Mouse (Mus musculus) lung, adult 18-20 months (tissue): ENCODE measurements at regions not wholly inside any gene's neighbourhood (a gene's known extent, or its start where the extent isn't known, plus 50 kb on each side); places are given as distances from the start of the nearest gene placed in this dataset.

ENCODE experiments used
- DNase-seq, 2 experiments: peaks; one replicate each; pipeline ENCODE4 v3.0.0; 2022; ENCODE audit warnings: mixed read lengths in 2 of 2

DNA sequence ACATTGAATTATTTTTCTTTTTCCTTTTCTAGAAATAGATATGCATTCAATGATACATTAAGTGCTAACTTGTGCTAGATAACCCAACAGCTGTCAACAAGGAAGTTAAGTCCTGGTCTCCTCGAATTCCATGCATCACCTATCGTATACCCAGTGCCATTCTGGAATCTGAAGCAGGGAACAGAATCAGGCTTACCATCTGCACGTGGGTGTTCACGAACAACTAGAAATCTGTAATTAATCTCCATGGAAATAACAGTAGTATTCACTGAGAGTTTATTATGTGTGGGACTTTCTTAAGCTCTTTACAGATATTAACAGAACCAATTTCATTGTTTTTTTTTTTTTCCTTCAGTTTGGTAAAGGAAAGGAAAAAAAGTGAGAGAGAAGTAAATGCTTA lies 701.4 kb upstream of the Tmpo start:
- no peak for DNase-seq

GRCm38 (mm10) chr10:91881521-91882228 lies 700.6 kb upstream of the Tmpo start:
- DNase-seq = no peak

DNA sequence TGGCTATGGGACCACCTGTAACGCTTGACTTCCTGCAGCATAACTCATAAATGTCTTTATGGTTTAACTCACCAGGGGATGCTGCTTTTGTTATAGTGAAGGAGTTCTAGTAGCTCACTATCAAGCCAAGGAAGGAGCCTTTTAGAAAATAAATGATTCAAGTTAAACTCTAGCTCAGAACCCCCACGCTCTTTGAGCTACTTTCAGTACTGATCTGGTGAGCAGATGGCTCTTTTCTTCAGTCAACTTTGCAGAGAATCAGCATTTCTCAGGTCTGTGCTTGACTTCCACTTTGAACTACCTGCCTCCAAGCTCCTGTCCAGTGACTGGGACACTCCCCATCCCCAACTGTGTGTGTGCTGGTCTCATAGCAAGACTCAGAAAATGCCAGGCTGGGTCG lies 694.3 kb upstream of the Tmpo start:
- no peak for DNase-seq

DNA sequence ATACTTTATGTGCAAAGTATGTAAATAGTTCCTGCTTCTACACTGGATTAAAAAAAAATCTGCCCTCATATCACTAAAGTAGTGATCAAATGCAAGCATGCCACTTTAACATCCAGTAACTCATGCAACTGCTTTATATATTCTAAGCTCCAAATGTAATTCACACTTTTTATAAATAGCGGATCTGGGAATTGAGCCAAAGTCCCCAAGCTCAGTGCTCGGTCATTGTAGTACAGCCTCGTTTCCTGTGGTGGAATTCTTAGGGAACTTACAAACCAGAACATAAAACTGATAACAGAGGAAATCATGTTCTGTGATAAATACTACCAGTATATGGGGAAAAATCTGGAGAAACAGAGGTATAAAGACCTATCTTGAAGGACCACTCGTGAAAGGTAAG lies 690.1 kb upstream of the Tmpo start:
- no peak for DNase-seq

- DNase-seq = no peak
These were observed 677.8 kb upstream of the Tmpo start for GRCm38 (mm10) chr10:91858711-91859595.

- no peak for DNase-seq
These were observed 646.0 kb upstream of the Tmpo start for GRCm38 (mm10) chr10:91827074-91827473.

GRCm38 (mm10) chr10:91823499-91823898 lies 642.4 kb upstream of the Tmpo start:
- DNase-seq = no peak

- no peak for DNase-seq
These were observed 623.8 kb upstream of the Tmpo start for GRCm38 (mm10) chr10:91804870-91805269.
